Mouse (Mus musculus): ENCODE results near the gene Ryr2.
A peak's percentile ranks its signal among the peaks of the same experiment; 100 is the strongest.

Ryr2 gene

GRCm38 (mm10) chr13:11545841-11546240 is 560.9 kb downstream of the Ryr2 start:
- DNase-seq (ENCODE audit: low read depth), result peak; percentile 50

- no peak for DNase-seq (ENCODE audit: low read depth)
Observed at GRCm38 (mm10) chr13:11542546-11542945, 564.2 kb downstream of the Ryr2 start.

GRCm38 (mm10) chr13:11536851-11537250 is 569.9 kb downstream of the Ryr2 start:
- DNase-seq (ENCODE audit: low read depth), result no peak

GRCm38 (mm10) chr13:11535874-11536273 is 570.9 kb downstream of the Ryr2 start:
- DNase-seq (ENCODE audit: low read depth), result no peak

- no peak for DNase-seq (ENCODE audit: low read depth)
Observed at GRCm38 (mm10) chr13:11533265-11533664, 573.5 kb downstream of the Ryr2 start.

- no peak for DNase-seq (ENCODE audit: low read depth)
Observed at GRCm38 (mm10) chr13:11532014-11532890, 574.5 kb downstream of the Ryr2 start.

GRCm38 (mm10) chr13:11523612-11524011 is 583.1 kb downstream of the Ryr2 start:
- no peak for DNase-seq (ENCODE audit: low read depth)

GRCm38 (mm10) chr13:11520765-11521164 is 586.0 kb downstream of the Ryr2 start:
- DNase-seq (ENCODE audit: low read depth), result no peak

- no peak for DNase-seq (ENCODE audit: low read depth)
Observed at GRCm38 (mm10) chr13:11511540-11512177, 595.1 kb downstream of the Ryr2 start.
